Comparison of ENCODE assay signal across 15 mouse cellular contexts in genomic region chr5:21494781-21495180, GRCm38 (mm10). TPM values are rescaled to one million over a fixed set of nuclear protein-coding genes. Genes with fewer than 3 reads are reported as not detected.
"Had no signal": no experiment of that assay in that cellular context is flagged by ENCODE, and none has a peak within 500 bp of the region (broad histone marks: within the 10 kb centered on the region; RNA-seq: fewer than 3 reads in every experiment).

No protein-coding gene starts in this region.

- H3K4me3 ChIP-seq: left cerebral cortex, adult 2 months; liver, embryonic 13.5 days; midbrain, embryonic 12.5 days had no signal

- H3K27me3 ChIP-seq: liver, embryonic 13.5 days; midbrain, embryonic 12.5 days had no signal

- H3K4me1 ChIP-seq: liver, embryonic 13.5 days had no signal

- H3K4me2 ChIP-seq: liver, embryonic 13.5 days; midbrain, embryonic 12.5 days had no signal

- H3K9ac ChIP-seq: liver, embryonic 13.5 days; midbrain, embryonic 12.5 days had no signal

- DNase-seq: kidney, postnatal 14 days; kidney, postnatal 4 days; layer of hippocampus, postnatal 36 days; liver, embryonic 13.5 days; lung, adult 2 months; lung, postnatal 14 days; lung, postnatal 4 days; thymus, adult 18-20 months; thymus, postnatal 36 days had no signal

- H3K27ac ChIP-seq: left cerebral cortex, adult 2 months; liver, embryonic 13.5 days; midbrain, embryonic 12.5 days had no signal

- ATAC-seq: midbrain, embryonic 16.5 days had no signal

- H3K9me3 ChIP-seq: liver, embryonic 13.5 days; midbrain, embryonic 12.5 days had no signal

- H3K36me3 ChIP-seq: liver, embryonic 13.5 days; midbrain, embryonic 12.5 days had no signal

RNA-seq across cellular contexts. Expression of gene Lrrc17, which starts 48.6 kb away (rescaled TPM):
- total RNA-seq: megakaryocyte progenitor cell, adult 5-6 weeks; megakaryocyte-erythroid progenitor cell, adult 5-6 weeks; monocyte, adult 5-6 weeks had no signal
